Mouse (Mus musculus): ENCODE measurements around the gene Gm20388. TPM values are rescaled to one million over a fixed set of nuclear protein-coding genes. Genes with fewer than 3 reads are reported as not detected.

Gene Gm20388
- total RNA-seq, 1 experiment = 27.0 TPM

DNA sequence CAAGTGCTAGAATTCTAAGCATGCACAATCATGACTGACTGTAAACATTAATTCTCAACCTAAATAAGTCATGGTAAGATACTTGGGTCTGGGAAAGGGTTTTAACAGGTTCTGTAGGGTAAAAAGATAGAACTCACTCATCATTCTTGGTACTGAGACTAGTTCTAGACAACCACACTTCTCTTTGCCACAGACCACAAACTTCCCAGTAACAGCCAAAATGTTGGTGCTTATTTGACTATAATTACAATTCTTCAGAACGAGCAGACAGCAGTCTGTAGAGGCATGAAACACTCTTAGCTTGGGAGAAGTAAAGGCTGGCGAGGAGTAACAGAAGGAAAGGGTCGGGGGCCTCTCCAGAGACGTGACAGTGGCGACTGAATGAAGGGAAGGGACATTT, 3051.4 kb downstream of the Gm20388 start:
- Histone ChIP-seq H3K9me3 (ENCODE audit: control insufficient read depth, insufficient read depth, low read depth, low read length) (no peaks in the 10 kb centered on the region), H3K4me1 (ENCODE audit: control insufficient read depth in 2 of 2, insufficient read depth in 2 of 2, low read length in 2 of 2, poor library complexity in 1 of 2) (peaks cover 10 to 15% of the 10 kb centered on the region in 2 experiments; a peak in 3 of 4 replicates)

GRCm38 (mm10) chr8:122966638-122967037, 3056.0 kb downstream of the Gm20388 start:
- Histone ChIP-seq H3K36me3 (ENCODE audit: control insufficient read depth, insufficient read depth, low read length, poor library complexity, severe bottlenecking) (peaks cover 5% of the 10 kb centered on the region), H3K4me1 (ENCODE audit: control insufficient read depth in 2 of 2, insufficient read depth in 2 of 2, low read length in 2 of 2, poor library complexity in 1 of 2) (peaks cover 7 to 9% of the 10 kb centered on the region in 2 experiments), H3K27ac (ENCODE audit: insufficient read depth, low read depth, low read length, poor library complexity, severe bottlenecking) (no peak overlapping the region), H3K9me3 (ENCODE audit: control insufficient read depth, insufficient read depth, low read depth, low read length) (no peaks in the 10 kb centered on the region), H3K4me3 (ENCODE audit: insufficient read depth in 1 of 2, low read depth in 1 of 2, low read length in 2 of 2, poor library complexity in 1 of 2, severe bottlenecking in 1 of 2) (no peak overlapping the region), H3K9ac (ENCODE audit: insufficient read depth, low read depth, low read length, poor library complexity, severe bottlenecking) (no peak overlapping the region)
- DNase-seq (ENCODE audit: low read depth, low spot score) = no peak
- in situ Hi-C loops (cut with MboI; ENCODE audit: low sequenced_read_pairs in 2 of 2, unreplicated experiment in 2 of 2) = no loop called here
- TF ChIP-seq ZC3H11A (IDR thresholded peaks at IDR 0.05; ENCODE audit: borderline replicate concordance, low read depth, low read length) (no peak), ZNF384 (IDR thresholded peaks at IDR 0.05; ENCODE audit: low read depth, low read length) (no peak), HCFC1 (IDR thresholded peaks at IDR 0.05; ENCODE audit: borderline replicate concordance, insufficient read depth, low read length) (no peak), MAFK (IDR thresholded peaks at IDR 0.05; ENCODE audit: insufficient read depth, low read depth, low read length) (no peak), CHD2 (IDR thresholded peaks at IDR 0.05; ENCODE audit: low read depth, low read length) (no peak)

More for the DNA sequence above, 3051.4 kb downstream of the Gm20388 start:
- no peak for TF ChIP-seq MAFK (IDR thresholded peaks at IDR 0.05; ENCODE audit: insufficient read depth, low read depth, low read length)
- no peak for TF ChIP-seq CHD2 (IDR thresholded peaks at IDR 0.05; ENCODE audit: low read depth, low read length)
- no peak for TF ChIP-seq ZNF384 (IDR thresholded peaks at IDR 0.05; ENCODE audit: low read depth, low read length)
- no peak for TF ChIP-seq HCFC1 (IDR thresholded peaks at IDR 0.05; ENCODE audit: borderline replicate concordance, insufficient read depth, low read length)
- no peak for TF ChIP-seq ZC3H11A (IDR thresholded peaks at IDR 0.05; ENCODE audit: borderline replicate concordance, low read depth, low read length)
- Histone ChIP-seq H3K36me3 (ENCODE audit: control insufficient read depth, insufficient read depth, low read length, poor library complexity, severe bottlenecking) (peaks cover 2% of the 10 kb centered on the region; the same call in 1 of the 2 replicates), H3K9ac (ENCODE audit: insufficient read depth, low read depth, low read length, poor library complexity, severe bottlenecking) (no peak overlapping the region), H3K27ac (ENCODE audit: insufficient read depth, low read depth, low read length, poor library complexity, severe bottlenecking) (no peak overlapping the region), H3K4me3 (ENCODE audit: insufficient read depth in 1 of 2, low read depth in 1 of 2, low read length in 2 of 2, poor library complexity in 1 of 2, severe bottlenecking in 1 of 2) (no peak overlapping the region)
- no peak for DNase-seq (ENCODE audit: low read depth, low spot score)
- in situ Hi-C loops (cut with MboI; ENCODE audit: low sequenced_read_pairs in 2 of 2, unreplicated experiment in 2 of 2) = no loop called here

- no peak overlapping the region for H3K27ac ChIP-seq (ENCODE audit: insufficient read depth, low read depth, low read length, poor library complexity, severe bottlenecking)
- peaks cover 5% of the 10 kb centered on the region for H3K36me3 ChIP-seq (ENCODE audit: control insufficient read depth, insufficient read depth, low read length, poor library complexity, severe bottlenecking)
- no peaks in the 10 kb centered on the region for H3K9me3 ChIP-seq (ENCODE audit: control insufficient read depth, insufficient read depth, low read depth, low read length)
- no peak for TF ChIP-seq ZNF384 (IDR thresholded peaks at IDR 0.05; ENCODE audit: low read depth, low read length)
- TF ChIP-seq ZC3H11A (IDR thresholded peaks at IDR 0.05; ENCODE audit: borderline replicate concordance, low read depth, low read length) = no peak
- TF ChIP-seq MAFK (IDR thresholded peaks at IDR 0.05; ENCODE audit: insufficient read depth, low read depth, low read length) = peak; percentile 64; the same call in 1 of the 2 replicates
- no peak overlapping the region for H3K4me3 ChIP-seq (ENCODE audit: insufficient read depth in 1 of 2, low read depth in 1 of 2, low read length in 2 of 2, poor library complexity in 1 of 2, severe bottlenecking in 1 of 2)
- in situ Hi-C loops (cut with MboI; ENCODE audit: low sequenced_read_pairs in 2 of 2, unreplicated experiment in 2 of 2) = no loop called here
- peaks cover 3 to 4% of the 10 kb centered on the region in 2 experiments; a peak in 2 of 4 replicates for H3K4me1 ChIP-seq (ENCODE audit: control insufficient read depth in 2 of 2, insufficient read depth in 2 of 2, low read length in 2 of 2, poor library complexity in 1 of 2)
- no peak for DNase-seq (ENCODE audit: low read depth, low spot score)
- H3K9ac ChIP-seq (ENCODE audit: insufficient read depth, low read depth, low read length, poor library complexity, severe bottlenecking) = no peak overlapping the region
These were observed 3057.5 kb downstream of the Gm20388 start for GRCm38 (mm10) chr8:122968145-122968544.

DNA sequence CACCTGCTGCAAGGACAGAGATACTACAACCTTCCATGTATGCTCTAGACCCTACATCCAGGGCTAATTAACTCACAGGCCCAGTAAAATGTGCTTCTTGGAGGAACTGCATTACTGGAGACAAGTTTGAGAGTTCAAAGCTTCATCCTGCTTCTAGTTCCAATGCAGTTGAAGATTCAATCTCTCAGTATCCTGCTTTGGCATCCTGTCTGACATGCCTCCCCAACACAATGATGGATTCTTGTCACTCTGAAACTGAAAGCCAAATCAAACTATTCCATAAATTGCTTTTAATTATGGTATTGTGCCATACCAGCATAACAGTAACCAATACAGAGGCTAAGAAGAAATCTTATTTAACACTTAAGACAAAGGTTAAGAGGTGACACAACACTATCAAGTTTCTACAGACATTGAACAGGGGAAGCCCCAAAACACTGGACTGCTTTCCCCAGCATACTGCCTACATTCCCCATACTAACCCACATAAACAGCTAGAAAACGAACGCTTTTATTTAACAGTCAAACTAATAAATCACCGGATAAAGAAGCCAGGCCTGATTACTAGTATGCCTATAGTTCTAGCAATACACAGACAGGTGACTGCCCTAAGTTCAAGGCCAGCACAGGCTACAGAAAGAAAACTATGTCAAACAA, 3059.5 kb downstream of the Gm20388 start:
- no peak for TF ChIP-seq CHD2 (IDR thresholded peaks at IDR 0.05; ENCODE audit: low read depth, low read length)
- TF ChIP-seq MAFK (IDR thresholded peaks at IDR 0.05; ENCODE audit: insufficient read depth, low read depth, low read length) = no peak
- no peak for TF ChIP-seq HCFC1 (IDR thresholded peaks at IDR 0.05; ENCODE audit: borderline replicate concordance, insufficient read depth, low read length)
- no peak for TF ChIP-seq ZC3H11A (IDR thresholded peaks at IDR 0.05; ENCODE audit: borderline replicate concordance, low read depth, low read length)

More for the DNA sequence above, 3059.5 kb downstream of the Gm20388 start:
- Histone ChIP-seq H3K4me1 (ENCODE audit: control insufficient read depth in 2 of 2, insufficient read depth in 2 of 2, low read length in 2 of 2, poor library complexity in 1 of 2) (peaks cover 3 to 4% of the 10 kb centered on the region in 2 experiments; a peak in 2 of 4 replicates), H3K9ac (ENCODE audit: insufficient read depth, low read depth, low read length, poor library complexity, severe bottlenecking) (no peak overlapping the region), H3K4me3 (ENCODE audit: insufficient read depth in 1 of 2, low read depth in 1 of 2, low read length in 2 of 2, poor library complexity in 1 of 2, severe bottlenecking in 1 of 2) (no peak overlapping the region), H3K27ac (ENCODE audit: insufficient read depth, low read depth, low read length, poor library complexity, severe bottlenecking) (no peak overlapping the region), H3K36me3 (ENCODE audit: control insufficient read depth, insufficient read depth, low read length, poor library complexity, severe bottlenecking) (peaks cover 5% of the 10 kb centered on the region), H3K9me3 (ENCODE audit: control insufficient read depth, insufficient read depth, low read depth, low read length) (no peaks in the 10 kb centered on the region)
- in situ Hi-C loops (cut with MboI; ENCODE audit: low sequenced_read_pairs in 2 of 2, unreplicated experiment in 2 of 2) = no loop called here
- no peak for DNase-seq (ENCODE audit: low read depth, low spot score)
